Mouse (Mus musculus) spleen, embryonic (tissue): Measurements from ENCODE around the gene Ppp5c.

Experiments used
- CTCF ChIA-PET: fragments of 350-600 bp; sonication (Branson Sonifier 250); formaldehyde crosslinking; loops from one replicate; lab custom pipeline; 2022; lab: Charles Lee

The Ppp5c gene

GRCm38 (mm10) chr7:17027588-17028343 lies at the start of gene Ppp5c:
Ppp5c (minus strand) TSS chr7:17027924.
- CTCF ChIA-PET = interaction anchor here (0.8 kb wide), 1 partner anchor 35 kb away, joined by 3 read pairs; the partner anchor contains the start of gene Hif3a

GRCm38 (mm10) chr7:17076542-17076941 lies 48.8 kb upstream of the Ppp5c start:
- CTCF ChIA-PET = no interaction called here

GRCm38 (mm10) chr7:17073904-17074615 lies 46.3 kb upstream of the Ppp5c start, which contains the start of gene Psg16:
Psg16 (plus strand) TSS chr7:17074040.
- CTCF ChIA-PET = interaction anchor here (0.6 kb wide), 1 partner anchor 11 kb away, joined by 7 read pairs; no protein-coding TSS in a partner anchor

DNA sequence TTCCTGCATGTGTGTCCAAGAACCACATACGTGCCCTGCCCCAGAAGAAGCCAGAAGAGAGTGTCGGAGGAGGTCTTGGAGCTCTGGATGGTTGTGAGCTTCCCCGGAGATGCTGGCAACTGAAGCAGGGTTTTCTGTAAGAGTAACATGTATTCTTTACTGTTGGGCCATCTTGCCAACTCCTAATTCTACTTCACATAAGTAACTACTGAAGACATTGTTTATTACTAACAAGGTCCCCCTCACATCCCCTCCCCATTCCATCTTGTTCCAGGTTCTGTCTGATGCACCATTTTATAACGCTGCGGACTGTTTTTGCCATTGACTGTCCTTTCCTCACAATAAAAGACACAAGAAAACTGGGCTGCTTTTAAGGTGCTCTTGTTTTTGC lies 45.8 kb upstream of the Ppp5c start:
- CTCF ChIA-PET = interaction anchor here (0.6 to 1.4 kb wide), 2 partner anchors 11 to 19 kb away, joined by 5 to 7 read pairs; no protein-coding TSS in a partner anchor

DNA sequence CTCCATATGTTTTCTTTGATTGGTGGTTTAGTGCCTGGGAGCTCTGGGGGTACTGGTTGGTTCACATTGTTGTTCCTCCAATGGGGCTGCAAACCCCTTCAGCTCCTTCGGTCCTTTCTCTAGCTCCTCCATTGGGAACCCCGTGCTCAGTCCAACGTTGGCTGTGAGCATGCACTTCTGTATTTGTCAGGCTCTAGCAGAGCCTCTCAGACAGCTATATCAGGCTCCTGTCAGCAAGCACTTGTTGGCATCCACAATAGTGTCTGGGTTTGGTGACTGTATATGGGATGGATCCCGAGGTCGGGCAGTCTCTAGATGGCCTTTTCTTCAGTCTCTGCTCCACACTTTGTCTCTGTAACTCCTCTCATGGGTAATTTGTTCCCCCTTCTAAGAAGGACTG lies 39.9 kb upstream of the Ppp5c start:
- CTCF ChIA-PET = interaction anchor here (2.2 kb wide), 1 partner anchor 60 kb away, joined by 15 read pairs; no protein-coding TSS in a partner anchor

DNA sequence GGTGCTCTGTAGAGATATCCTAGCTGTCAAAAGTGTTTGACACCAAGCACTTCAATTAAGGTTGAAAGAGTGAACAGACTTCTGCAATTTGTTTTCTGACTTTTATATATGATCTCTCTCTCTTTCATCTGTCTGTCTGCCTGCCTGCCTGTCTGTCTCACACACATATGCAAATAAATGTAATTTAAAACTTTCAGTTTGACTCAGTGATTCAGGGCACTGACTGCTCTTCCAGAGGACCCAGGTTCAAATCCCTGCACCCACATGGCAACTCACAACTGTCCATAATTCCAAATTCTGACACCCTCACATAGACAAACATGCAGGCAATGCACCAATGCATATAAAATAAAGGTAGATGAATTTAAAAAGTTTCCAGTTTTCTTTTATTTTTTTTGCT lies 39.3 kb upstream of the Ppp5c start:
- CTCF ChIA-PET = interaction anchor here (0.8 to 1.5 kb wide), 4 partner anchors 11 to 66 kb away, joined by 3 to 6 read pairs (median 4); no protein-coding TSS in a partner anchor

- CTCF ChIA-PET = interaction anchor here (0.8 to 1.5 kb wide), 4 partner anchors 11 to 65 kb away, joined by 3 to 6 read pairs (median 4); no protein-coding TSS in a partner anchor
Observed at GRCm38 (mm10) chr7:17066412-17066811, 38.7 kb upstream of the Ppp5c start.

DNA sequence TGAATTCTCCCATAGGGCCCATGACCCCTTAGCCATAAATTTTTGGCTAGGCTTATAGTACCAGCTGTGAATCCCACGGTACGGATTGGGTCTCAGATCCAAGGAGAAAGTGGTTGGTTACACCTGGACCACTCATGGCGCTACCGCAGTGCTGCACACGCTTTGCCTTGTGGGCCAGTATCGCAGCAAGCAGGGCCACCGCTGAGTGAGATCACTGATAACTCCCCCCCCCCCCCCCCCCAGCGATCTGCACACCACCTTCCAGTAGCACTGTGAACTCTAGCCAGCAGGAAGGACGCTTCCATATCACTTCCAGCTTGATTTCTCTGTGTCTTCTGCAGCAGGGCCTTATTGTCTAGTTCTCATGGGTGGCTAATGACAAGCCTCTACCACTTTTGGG lies 37.9 kb upstream of the Ppp5c start:
- CTCF ChIA-PET = interaction anchor here (1.5 kb wide), 1 partner anchor 58 kb away, joined by 6 read pairs; no protein-coding TSS in a partner anchor

GRCm38 (mm10) chr7:17062845-17063244 lies 35.1 kb upstream of the Ppp5c start:
- CTCF ChIA-PET = interaction anchor here (0.5 to 0.9 kb wide), 4 partner anchors 10 to 54 kb away, joined by 3 to 14 read pairs (median 5); partner anchors contain the start of genes Ppp5c and Psg16

- CTCF ChIA-PET = interaction anchor here (0.5 to 0.9 kb wide), 3 partner anchors 9 to 54 kb away, joined by 3 to 14 read pairs (median 3); partner anchors contain the start of gene Ppp5c
Observed at GRCm38 (mm10) chr7:17062389-17062788, 34.7 kb upstream of the Ppp5c start, which contains the start of gene Hif3a. Hif3a (minus strand) TSS chr7:17062427.

DNA sequence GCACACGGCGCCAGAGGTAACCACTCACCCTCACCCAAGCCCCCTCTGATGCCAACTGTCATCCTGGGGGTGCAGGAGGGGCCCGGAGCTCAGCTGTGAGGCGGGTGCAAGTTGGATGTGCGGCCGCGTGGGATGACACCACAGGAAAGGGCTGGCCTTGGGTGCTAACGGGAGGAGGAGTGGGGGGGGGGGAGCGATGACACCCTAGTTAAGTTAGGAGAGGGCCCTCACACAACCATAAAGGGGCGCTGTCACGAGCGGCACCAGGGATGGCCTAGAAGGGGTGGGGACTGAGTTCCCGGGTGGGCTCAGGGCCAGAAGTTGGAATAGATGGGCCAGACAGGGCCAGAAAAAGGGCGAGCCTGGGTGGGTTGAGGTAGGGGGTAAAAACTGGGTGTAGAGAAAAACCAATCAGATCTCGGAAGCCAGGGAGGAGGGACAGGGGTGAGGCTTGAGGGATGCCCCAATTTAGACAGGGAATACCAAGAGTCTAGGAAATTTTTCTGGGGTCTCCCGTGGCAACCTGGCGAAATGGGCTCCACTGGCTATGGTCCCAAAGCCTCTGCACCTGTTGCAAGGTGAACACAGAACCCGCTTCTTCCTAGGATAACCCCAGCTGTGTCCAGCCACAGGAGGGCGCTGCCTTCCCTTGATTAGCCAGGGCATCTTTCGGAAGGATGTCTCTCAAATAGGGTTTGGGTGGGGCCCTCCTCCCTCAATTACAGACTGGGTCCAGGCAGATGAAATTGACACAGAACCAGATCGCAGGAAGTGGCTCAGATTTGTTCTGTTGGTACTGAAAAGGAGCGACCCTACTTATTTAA lies 33.3 kb upstream of the Ppp5c start:
- CTCF ChIA-PET = no interaction called here

GRCm38 (mm10) chr7:17060031-17060781 lies 32.5 kb upstream of the Ppp5c start:
- CTCF ChIA-PET = interaction anchor here (0.7 to 1.3 kb wide), 2 partner anchors 9 to 60 kb away, joined by 3 read pairs; no protein-coding TSS in a partner anchor

GRCm38 (mm10) chr7:17059463-17059844 lies 31.7 kb upstream of the Ppp5c start:
- CTCF ChIA-PET = interaction anchor here (0.6 to 1.3 kb wide), 3 partner anchors 9 to 57 kb away, joined by 3 read pairs; no protein-coding TSS in a partner anchor

- CTCF ChIA-PET = interaction anchor here (0.6 to 1.3 kb wide), 3 partner anchors 8 to 57 kb away, joined by 3 read pairs; no protein-coding TSS in a partner anchor
Observed at GRCm38 (mm10) chr7:17058816-17059462, 31.2 kb upstream of the Ppp5c start.

DNA sequence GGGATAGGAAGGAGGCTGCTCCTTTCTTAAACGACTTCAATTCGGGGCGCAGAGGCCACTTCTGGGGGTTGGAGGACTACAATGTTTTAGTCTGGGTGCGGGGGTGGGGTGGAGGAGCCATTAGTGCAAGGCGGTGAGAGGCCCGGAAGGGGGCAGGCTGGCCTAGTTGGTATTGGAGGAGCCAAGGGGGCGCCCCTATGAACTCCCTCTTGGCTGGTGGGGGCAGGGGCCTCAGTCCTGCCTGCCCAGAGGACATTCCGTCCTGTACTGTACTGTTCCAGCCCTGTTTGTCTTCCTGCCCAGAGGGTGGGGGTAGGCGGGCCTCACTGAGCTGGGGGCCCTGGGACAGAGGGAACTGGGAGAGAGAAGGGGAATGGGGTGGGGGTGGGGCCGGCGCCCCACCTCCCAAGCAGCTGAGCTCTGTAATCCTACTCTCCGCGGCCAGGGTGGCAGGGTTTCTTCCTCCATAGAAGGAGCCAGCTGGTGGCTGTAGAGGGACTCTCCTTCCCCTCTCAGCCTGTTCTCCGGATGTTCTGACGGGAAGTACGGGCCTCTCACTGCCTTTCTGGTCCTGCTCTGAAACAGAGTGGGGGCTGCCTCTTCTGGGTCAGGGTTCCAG lies 30.5 kb upstream of the Ppp5c start:
- CTCF ChIA-PET = no interaction called here

GRCm38 (mm10) chr7:17056601-17057523 lies 29.1 kb upstream of the Ppp5c start:
- CTCF ChIA-PET = interaction anchor here (0.7 kb wide), 1 partner anchor 1108 kb away, joined by 3 read pairs; no protein-coding TSS in a partner anchor

- CTCF ChIA-PET = interaction anchor here (1.4 kb wide), 1 partner anchor 10 kb away, joined by 3 read pairs; no protein-coding TSS in a partner anchor
Observed at GRCm38 (mm10) chr7:17056081-17056581, 28.4 kb upstream of the Ppp5c start.
